Mouse (Mus musculus) heart, adult 9 months (tissue): ENCODE data around the gene Pik3cb.

Experiments used
- DNase-seq, 2 experiments: peaks; one replicate each; pipeline ENCODE4 v3.0.0; 2022; ENCODE audit warnings: low spot score in 2 of 2

Pik3cb gene

GRCm38 (mm10) chr9:99146855-99147735 is 6.7 kb upstream of the Pik3cb start:
- no peak for DNase-seq

GRCm38 (mm10) chr9:99145756-99146155 is 5.3 kb upstream of the Pik3cb start:
- DNase-seq: no peak

- DNase-seq: no peak
These were observed 4.1 kb upstream of the Pik3cb start for GRCm38 (mm10) chr9:99144416-99144989.

- no peak for DNase-seq
These were observed 1.2 kb upstream of the Pik3cb start for GRCm38 (mm10) chr9:99141618-99142017.

- no peak for DNase-seq
These were observed 750 bp upstream of the Pik3cb start for GRCm38 (mm10) chr9:99141171-99141570.

GRCm38 (mm10) chr9:99139194-99140023 is 1.0 kb downstream of the Pik3cb start:
- peak; percentile 6 to 32 for DNase-seq

- no peak for DNase-seq
These were observed 3.1 kb downstream of the Pik3cb start for GRCm38 (mm10) chr9:99137301-99137700.

GRCm38 (mm10) chr9:99131951-99132470 is 8.4 kb downstream of the Pik3cb start:
- DNase-seq: no peak

GRCm38 (mm10) chr9:99131119-99131518 is 9.3 kb downstream of the Pik3cb start:
- no peak for DNase-seq

- no peak for DNase-seq
These were observed 12.8 kb downstream of the Pik3cb start for GRCm38 (mm10) chr9:99127578-99127977.

GRCm38 (mm10) chr9:99122749-99123148 is 17.7 kb downstream of the Pik3cb start:
- DNase-seq: no peak

- DNase-seq: no peak
These were observed 28.0 kb downstream of the Pik3cb start for GRCm38 (mm10) chr9:99112409-99112808.

GRCm38 (mm10) chr9:99111085-99111484 is 29.3 kb downstream of the Pik3cb start:
- no peak for DNase-seq

GRCm38 (mm10) chr9:99110213-99110612 is 30.2 kb downstream of the Pik3cb start:
- no peak for DNase-seq

- DNase-seq: peak in 1 of 2 experiments; percentile 10
These were observed 30.8 kb downstream of the Pik3cb start for GRCm38 (mm10) chr9:99109585-99109984.

GRCm38 (mm10) chr9:99104449-99104848 is 36.0 kb downstream of the Pik3cb start:
- no peak for DNase-seq

GRCm38 (mm10) chr9:99103865-99104264 is 36.6 kb downstream of the Pik3cb start:
- peak in 1 of 2 experiments; percentile 46 for DNase-seq

- peak; percentile 35 to 68 for DNase-seq
These were observed 41.8 kb downstream of the Pik3cb start for GRCm38 (mm10) chr9:99098482-99099129.

GRCm38 (mm10) chr9:99097668-99098067 is 42.8 kb downstream of the Pik3cb start:
- DNase-seq: peak; percentile 19 to 31

- DNase-seq: no peak
These were observed 45.2 kb downstream of the Pik3cb start for GRCm38 (mm10) chr9:99095192-99095591.

- no peak for DNase-seq
These were observed 49.9 kb downstream of the Pik3cb start for GRCm38 (mm10) chr9:99090546-99090945.
